Mouse (Mus musculus) brain, embryonic 18.5 days (tissue): ENCODE measurements at regions not wholly inside any gene's neighbourhood (a gene's known extent, or its start where the extent isn't known, plus 50 kb on each side); places are given as distances from the start of the nearest gene placed in this dataset.

Source experiments
- DNase-seq: peaks from one replicate; pipeline ENCODE4 v3.0.0-alpha.2; 2012; ENCODE audit warnings: low read depth, low spot score

DNA sequence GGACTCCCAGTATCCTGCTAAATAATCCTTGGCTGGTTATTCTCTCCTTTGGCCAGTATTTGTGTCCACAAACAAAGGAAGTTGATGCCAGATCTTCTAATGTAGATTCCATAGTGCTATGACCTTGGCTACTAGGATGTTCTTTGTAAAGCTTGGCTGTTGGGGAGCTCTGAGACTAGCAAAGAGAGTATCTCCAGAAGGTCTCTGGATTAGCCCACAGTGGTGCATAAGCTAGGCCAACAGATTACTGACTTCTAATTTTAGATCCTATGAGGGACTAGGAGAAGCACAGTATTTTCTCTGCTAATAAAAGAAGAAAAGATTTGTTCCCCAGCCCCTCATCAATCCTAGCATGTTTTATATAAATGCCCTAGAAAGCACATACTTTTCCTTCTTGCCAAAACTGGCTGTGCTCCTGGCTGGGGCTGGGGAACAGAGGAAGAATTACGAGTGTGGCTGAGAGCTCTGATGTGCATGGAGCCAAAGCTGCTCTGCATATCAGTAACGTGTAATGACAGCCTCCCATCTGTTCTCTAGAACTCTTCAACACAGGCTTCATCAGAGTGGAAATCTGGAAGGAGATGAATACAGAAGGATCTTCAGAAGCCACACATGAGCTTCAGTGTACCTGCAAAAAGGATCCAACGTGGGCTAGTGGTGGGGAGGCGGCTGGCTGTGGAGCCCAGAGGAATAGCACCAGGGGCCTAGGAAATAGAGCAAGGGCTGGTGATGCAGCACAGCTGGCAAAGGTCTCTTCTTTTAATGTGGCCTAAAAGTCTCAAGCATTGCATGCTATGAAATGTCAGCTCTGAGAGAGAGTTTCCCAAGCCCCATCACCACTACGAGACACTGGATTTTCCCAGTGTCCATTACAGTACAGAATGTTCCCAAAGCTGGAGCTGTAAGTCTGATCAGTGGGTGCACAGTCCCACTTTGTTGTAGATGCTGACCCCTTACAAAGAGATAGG lies 283.0 kb upstream of the Plxna2 start:
- peak; percentile 68 for DNase-seq

- no peak for DNase-seq
Measured at GRCm38 (mm10) chr1:194332639-194333038, 285.4 kb upstream of the Plxna2 start.

GRCm38 (mm10) chr1:194330471-194330870 lies 287.5 kb upstream of the Plxna2 start:
- DNase-seq, result no peak

- no peak for DNase-seq
Measured at GRCm38 (mm10) chr1:194320320-194321036, 297.5 kb upstream of the Plxna2 start.

GRCm38 (mm10) chr1:194318351-194318750 lies 299.7 kb upstream of the Plxna2 start:
- no peak for DNase-seq

GRCm38 (mm10) chr1:194315593-194315992 lies 302.4 kb upstream of the Plxna2 start:
- DNase-seq, result no peak

- no peak for DNase-seq
Measured at GRCm38 (mm10) chr1:194310373-194310772, 307.6 kb upstream of the Plxna2 start.

DNA sequence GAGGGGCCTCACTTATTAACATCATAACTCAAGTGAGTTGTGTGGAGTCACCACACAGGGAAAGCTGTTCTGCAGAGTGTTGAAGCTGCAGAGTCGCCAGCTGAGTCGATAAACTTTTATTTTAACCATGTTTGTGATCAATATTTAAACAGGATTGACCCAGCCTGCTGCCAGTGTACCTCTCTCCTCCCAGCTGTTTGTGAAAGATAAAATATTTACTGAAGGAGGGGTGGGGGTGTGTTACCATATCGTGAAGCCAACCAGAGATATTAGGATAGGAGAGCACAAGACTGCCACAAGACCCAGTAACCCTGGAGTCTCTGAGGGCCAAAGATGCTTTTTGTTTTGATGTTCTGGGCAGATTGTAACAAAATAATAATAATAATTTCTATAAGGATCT lies 309.4 kb upstream of the Plxna2 start:
- no peak for DNase-seq

GRCm38 (mm10) chr1:194303951-194304350 lies 314.1 kb upstream of the Plxna2 start:
- no peak for DNase-seq

DNA sequence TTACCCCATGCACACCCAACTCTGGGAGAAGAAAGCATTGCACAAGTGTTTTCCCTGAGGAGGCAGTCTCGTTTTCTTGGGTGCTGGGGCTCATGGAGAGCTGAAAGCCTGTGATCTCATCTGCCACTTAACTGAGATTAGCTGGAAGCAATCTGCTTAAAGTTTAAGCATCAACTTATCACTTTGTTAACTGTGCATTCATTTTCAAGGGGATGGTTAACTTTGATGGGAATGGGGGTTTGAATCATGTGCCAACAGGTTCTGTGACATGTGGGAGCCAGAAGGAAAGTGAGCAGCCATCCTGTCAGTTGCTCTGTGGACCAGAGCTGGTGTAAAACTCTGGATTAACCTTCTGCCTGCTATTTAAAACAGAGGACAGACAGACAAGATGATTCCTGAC lies 315.2 kb upstream of the Plxna2 start:
- no peak for DNase-seq

DNA sequence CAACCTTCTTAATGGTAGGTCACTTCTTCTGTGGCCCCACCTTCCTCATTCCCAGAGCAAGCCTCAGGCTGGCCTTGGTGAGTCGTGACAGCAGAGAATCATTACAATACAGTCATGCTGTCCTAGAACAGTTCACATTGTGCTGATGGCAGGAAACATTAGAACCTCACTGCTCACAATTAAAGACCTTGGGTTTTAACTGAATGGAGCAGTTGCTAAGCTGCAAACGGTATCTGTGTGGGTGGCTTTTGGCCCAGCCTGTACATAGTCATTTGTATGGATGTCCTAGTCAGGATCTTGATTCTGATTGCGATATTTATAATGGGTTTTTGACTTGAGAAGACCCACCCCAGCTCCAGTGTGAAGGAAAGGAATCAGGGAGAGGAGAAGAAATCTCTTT lies 336.1 kb upstream of the Plxna2 start:
- DNase-seq, result no peak

DNA sequence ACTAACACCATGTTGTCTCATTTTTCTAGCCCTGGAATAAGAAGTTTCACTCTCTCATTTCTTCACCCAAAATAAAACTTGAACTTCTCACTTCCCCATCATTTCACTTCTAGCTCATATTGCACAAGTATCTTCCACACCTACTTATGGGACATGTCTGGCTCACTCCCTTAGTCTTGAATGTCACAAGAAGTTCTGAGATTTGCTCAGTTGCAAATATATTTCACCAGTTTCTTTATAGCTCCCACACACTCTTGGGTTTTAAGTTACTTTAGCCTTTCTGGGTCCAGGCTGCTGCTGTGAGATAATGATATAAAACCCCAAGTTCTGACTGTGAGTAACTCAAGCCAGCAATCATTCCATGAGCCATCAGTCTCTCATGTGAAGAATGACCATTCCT lies 350.0 kb upstream of the Plxna2 start:
- DNase-seq, result no peak

GRCm38 (mm10) chr1:194262374-194262773 lies 355.6 kb upstream of the Plxna2 start:
- no peak for DNase-seq

DNA sequence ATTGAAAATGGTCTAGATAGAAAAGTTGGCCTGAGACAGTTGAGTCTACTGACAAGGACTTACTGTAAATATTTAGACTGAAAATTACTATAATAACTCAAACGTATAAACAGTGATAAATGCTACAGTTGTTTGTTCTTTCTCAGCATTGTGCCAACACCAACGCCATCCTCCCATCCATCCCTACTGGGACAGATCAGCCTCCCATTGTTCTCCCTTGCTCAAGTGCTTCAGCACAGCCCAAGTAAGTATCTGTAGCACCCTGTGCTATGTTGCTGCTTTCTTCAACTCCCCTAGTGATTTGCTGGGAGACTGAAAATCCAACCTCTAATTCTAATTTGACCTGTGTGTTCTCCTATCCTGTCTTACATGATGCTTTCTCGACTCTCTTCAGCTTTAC lies 358.1 kb upstream of the Plxna2 start:
- DNase-seq, result no peak

GRCm38 (mm10) chr1:194244776-194245366 lies 373.1 kb upstream of the Plxna2 start:
- no peak for DNase-seq

DNA sequence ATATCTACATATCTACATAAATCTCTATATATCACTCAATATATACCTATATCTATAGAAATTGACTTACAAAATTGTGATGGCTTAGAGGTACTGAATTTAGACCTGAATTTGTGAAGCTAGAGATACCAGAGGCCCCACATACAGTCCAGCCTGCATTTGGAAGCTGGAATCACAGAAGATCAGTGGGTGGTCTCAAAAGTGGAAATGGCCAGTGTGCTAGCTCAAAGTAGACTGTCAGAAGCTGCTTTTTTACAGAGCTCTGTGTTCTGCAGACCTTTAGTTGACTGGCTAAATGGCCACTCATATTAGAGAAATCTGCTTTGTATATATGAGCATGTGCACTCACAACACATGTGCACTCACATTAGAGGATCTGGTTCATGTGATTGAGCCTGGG lies 376.9 kb upstream of the Plxna2 start:
- no peak for DNase-seq

- peak; percentile 77 for DNase-seq
Measured at GRCm38 (mm10) chr1:194231206-194231605, 386.8 kb upstream of the Plxna2 start.

GRCm38 (mm10) chr1:194226550-194227160 lies 391.4 kb upstream of the Plxna2 start:
- no peak for DNase-seq

- no peak for DNase-seq
Measured at GRCm38 (mm10) chr1:194225786-194226185, 392.2 kb upstream of the Plxna2 start.

- no peak for DNase-seq
Measured at GRCm38 (mm10) chr1:194224046-194224445, 394.0 kb upstream of the Plxna2 start.

DNA sequence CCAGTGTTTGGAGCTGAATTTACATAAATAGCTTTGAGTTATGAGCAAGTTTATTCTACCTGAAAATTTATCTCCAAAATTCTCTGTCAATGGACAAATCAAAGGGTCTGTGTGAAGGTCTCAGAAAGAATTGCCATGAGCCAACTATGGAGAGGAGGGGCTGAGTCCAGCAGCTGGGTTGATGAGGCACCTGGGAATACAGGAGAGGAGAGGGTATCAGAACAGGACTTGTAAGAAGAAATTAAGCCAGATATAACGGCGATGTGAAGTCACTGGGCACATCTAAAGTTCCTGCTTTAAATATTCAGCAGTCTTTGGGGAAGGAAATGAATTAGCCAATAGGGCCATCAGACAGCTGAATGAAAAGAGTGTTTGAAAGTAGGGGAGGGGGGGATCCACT lies 394.4 kb upstream of the Plxna2 start:
- DNase-seq, result no peak

- no peak for DNase-seq
Measured at GRCm38 (mm10) chr1:194223015-194223414, 395.0 kb upstream of the Plxna2 start.
